Mouse (Mus musculus): Measurements from ENCODE around the gene Dclk2.

The Dclk2 gene

GRCm38 (mm10) chr3:86894491-86894890 is 26.2 kb downstream of the Dclk2 start:
- no peak for DNase-seq (ENCODE audit: low spot score in 2 of 2)

- DNase-seq (ENCODE audit: low spot score in 2 of 2) = no peak
Observed at GRCm38 (mm10) chr3:86887512-86887911, 33.1 kb downstream of the Dclk2 start.

- DNase-seq (ENCODE audit: low spot score in 2 of 2) = no peak
Observed at GRCm38 (mm10) chr3:86885180-86885579, 35.5 kb downstream of the Dclk2 start.

GRCm38 (mm10) chr3:86884481-86884880 is 36.2 kb downstream of the Dclk2 start:
- no peak for DNase-seq (ENCODE audit: low spot score in 2 of 2)

GRCm38 (mm10) chr3:86883985-86884384 is 36.7 kb downstream of the Dclk2 start:
- DNase-seq (ENCODE audit: low spot score in 2 of 2) = no peak

GRCm38 (mm10) chr3:86875912-86876311 is 44.7 kb downstream of the Dclk2 start:
- no peak for DNase-seq (ENCODE audit: low spot score in 2 of 2)

- DNase-seq (ENCODE audit: low spot score in 2 of 2) = no peak
Observed at GRCm38 (mm10) chr3:86873092-86873600, 47.5 kb downstream of the Dclk2 start.

GRCm38 (mm10) chr3:86870952-86871351 is 49.7 kb downstream of the Dclk2 start:
- no peak for DNase-seq (ENCODE audit: low spot score in 2 of 2)

GRCm38 (mm10) chr3:86870411-86870810 is 50.2 kb downstream of the Dclk2 start:
- DNase-seq (ENCODE audit: low spot score in 2 of 2) = no peak

GRCm38 (mm10) chr3:86868721-86869120 is 51.9 kb downstream of the Dclk2 start:
- DNase-seq (ENCODE audit: low spot score in 2 of 2) = no peak

- no peak for DNase-seq (ENCODE audit: low spot score in 2 of 2)
Observed at GRCm38 (mm10) chr3:86863327-86864008, 57.2 kb downstream of the Dclk2 start.

GRCm38 (mm10) chr3:86862939-86863311 is 57.7 kb downstream of the Dclk2 start:
- no peak for DNase-seq (ENCODE audit: low spot score in 2 of 2)

- DNase-seq (ENCODE audit: low spot score in 2 of 2) = no peak
Observed at GRCm38 (mm10) chr3:86862245-86862938, 58.3 kb downstream of the Dclk2 start.

GRCm38 (mm10) chr3:86859791-86860190 is 60.9 kb downstream of the Dclk2 start:
- DNase-seq (ENCODE audit: low spot score in 2 of 2) = no peak

GRCm38 (mm10) chr3:86858699-86859098 is 62.0 kb downstream of the Dclk2 start:
- no peak for DNase-seq (ENCODE audit: low spot score in 2 of 2)

GRCm38 (mm10) chr3:86857833-86858398 is 62.7 kb downstream of the Dclk2 start:
- no peak for DNase-seq (ENCODE audit: low spot score in 2 of 2)

- no peak for DNase-seq (ENCODE audit: low spot score in 2 of 2)
Observed at GRCm38 (mm10) chr3:86852867-86853266, 67.8 kb downstream of the Dclk2 start.

GRCm38 (mm10) chr3:86851131-86851530 is 69.5 kb downstream of the Dclk2 start:
- no peak for DNase-seq (ENCODE audit: low spot score in 2 of 2)

GRCm38 (mm10) chr3:86850394-86851030 is 70.1 kb downstream of the Dclk2 start:
- no peak for DNase-seq (ENCODE audit: low spot score in 2 of 2)

GRCm38 (mm10) chr3:86849337-86849736 is 71.3 kb downstream of the Dclk2 start:
- no peak for DNase-seq (ENCODE audit: low spot score in 2 of 2)

- DNase-seq (ENCODE audit: low spot score in 2 of 2) = no peak
Observed at GRCm38 (mm10) chr3:86847536-86847935, 73.1 kb downstream of the Dclk2 start.

- DNase-seq (ENCODE audit: low spot score in 2 of 2) = no peak
Observed at GRCm38 (mm10) chr3:86846036-86846435, 74.6 kb downstream of the Dclk2 start.

Measured in spleen, postnatal 10 days (tissue).